In genomic region chr1:58961152-58961893, GRCm38 (mm10) we compare ENCODE assay signal across 11 mouse cellular contexts. TPM values are rescaled to one million over a fixed set of nuclear protein-coding genes. Genes with fewer than 3 reads are reported as not detected.
A peak's percentile ranks its signal among the peaks of the same experiment; 100 is the strongest.
DNase-seq lines count a peak whose midpoint lies in the region; ATAC-seq and TF ChIP-seq lines count a peak whose summit lies in the region.
"Had no signal": no experiment of that assay in that cellular context is flagged by ENCODE, and none has a peak within 500 bp of the region (broad histone marks: within the 10 kb centered on the region; RNA-seq: fewer than 3 reads in every experiment).

No protein-coding gene starts in this region.

- H3K4me3 ChIP-seq in heart, embryonic 12.5 days, result no peak overlapping the region
- no peak overlapping the region for H3K4me3 ChIP-seq in heart, embryonic 15.5 days
- peak overlapping the region; percentile 9 to 22; a peak in 1 of 4 replicates for H3K4me3 ChIP-seq in liver, embryonic 14.5 days (ENCODE audit: insufficient read depth in 1 of 2, low read depth in 2 of 2, low read length in 2 of 2)
- H3K4me3 ChIP-seq: left cerebral cortex, adult 2 months had no signal

- no peaks in the 10 kb centered on the region for H3K9me3 ChIP-seq in heart, embryonic 12.5 days (replicated peaks)
- H3K9me3 ChIP-seq in heart, embryonic 15.5 days (replicated peaks), result no peaks in the 10 kb centered on the region
- no peaks in the 10 kb centered on the region for H3K9me3 ChIP-seq in liver, embryonic 14.5 days (ENCODE audit: control insufficient read depth, low read length)

- 57% methylated on average over 12 of the region's 12 CpGs for WGBS in heart, embryonic 12.5 days
- 43% methylated on average over 12 of the region's 12 CpGs for WGBS in heart, embryonic 15.5 days
- 62% methylated on average over 12 of the region's 12 CpGs for WGBS in liver, embryonic 14.5 days (ENCODE audit: insufficient replicate concordance)

- no peaks in the 10 kb centered on the region for H3K27me3 ChIP-seq in heart, embryonic 12.5 days (replicated peaks)
- no peaks in the 10 kb centered on the region for H3K27me3 ChIP-seq in heart, embryonic 15.5 days
- no peaks in the 10 kb centered on the region for H3K27me3 ChIP-seq in liver, embryonic 14.5 days (ENCODE audit: control insufficient read depth, insufficient read depth, low read length)
- H3K27me3 ChIP-seq: CH12.LX had no signal

- H3K9ac ChIP-seq in heart, embryonic 12.5 days, result no peak overlapping the region
- no peak overlapping the region for H3K9ac ChIP-seq in heart, embryonic 15.5 days
- H3K9ac ChIP-seq in liver, embryonic 14.5 days (replicated peaks), result peak overlapping the region; percentile 80

- H3K4me1 ChIP-seq in heart, embryonic 12.5 days (replicated peaks), result peaks cover 58% of the 10 kb centered on the region
- peaks cover 50% of the 10 kb centered on the region for H3K4me1 ChIP-seq in heart, embryonic 15.5 days (replicated peaks)
- H3K4me1 ChIP-seq in liver, embryonic 14.5 days (replicated peaks; ENCODE audit: control insufficient read depth in 2 of 2, insufficient read depth in 2 of 2, low read length in 1 of 2), result peaks cover 84 to 86% of the 10 kb centered on the region in 2 experiments

- 0 out of 2 replicates have a peak overlapping the region, but pooled peaks have one; percentile 10 for H3K4me2 ChIP-seq in heart, embryonic 12.5 days
- no peak overlapping the region for H3K4me2 ChIP-seq in heart, embryonic 15.5 days
- H3K4me2 ChIP-seq in liver, embryonic 14.5 days (ENCODE audit: low read depth), result peak overlapping the region; percentile 78

- H3K36me3 ChIP-seq in heart, embryonic 12.5 days, result no peaks in the 10 kb centered on the region
- H3K36me3 ChIP-seq in heart, embryonic 15.5 days, result no peaks in the 10 kb centered on the region; the same call in 1 of the 2 replicates
- peaks cover 16% of the 10 kb centered on the region for H3K36me3 ChIP-seq in liver, embryonic 14.5 days (replicated peaks; ENCODE audit: control insufficient read depth, insufficient read depth, low read depth)

- peak overlapping the region; percentile 49 for H3K27ac ChIP-seq in heart, embryonic 12.5 days (ENCODE audit: poor library complexity, severe bottlenecking)
- H3K27ac ChIP-seq in heart, embryonic 15.5 days, result peak overlapping the region; percentile 40
- peak overlapping the region; percentile 99 for H3K27ac ChIP-seq in liver, embryonic 14.5 days
- H3K27ac ChIP-seq: left cerebral cortex, adult 2 months had no signal

- TF ChIP-seq CTCF in liver, embryonic 14.5 days (IDR thresholded peaks at IDR 0.05; ENCODE audit: low read depth), result no peak

- TF ChIP-seq EP300 in liver, embryonic 14.5 days (IDR thresholded peaks at IDR 0.05; ENCODE audit: low read depth), result no peak

- intact Hi-C loops in heart, postnatal 36 days (cut with DNase I), result no loop called here

- ATAC-seq in heart, embryonic 12.5 days (ENCODE audit: insufficient number of reproducible peaks, low FRiP score), result no peak
- no peak for ATAC-seq in heart, embryonic 15.5 days (replicated peaks; ENCODE audit: insufficient number of reproducible peaks, insufficient read depth, low FRiP score, low read depth)
- ATAC-seq in liver, embryonic 14.5 days (ENCODE audit: insufficient read depth), result no peak
- no peak for ATAC-seq in inflammation-experienced regulatory T-cells, adult 6 months

- no peak for DNase-seq in heart, postnatal 36 days
- peak; percentile 72 for DNase-seq in ZHBTc4 (ENCODE audit: low read depth, low spot score)
- no peak for DNase-seq in liver, embryonic 14.5 days (ENCODE audit: low read depth in 3 of 3, low spot score in 3 of 3)
- DNase-seq in layer of hippocampus, postnatal 10 days (ENCODE audit: low spot score in 2 of 2), result no peak
- DNase-seq in layer of hippocampus, adult 9-10 months (ENCODE audit: low spot score), result no peak
- DNase-seq: adrenal gland, postnatal 10 days had no signal

RNA-seq across cellular contexts. Expression of gene Trak2, which starts 11.9 kb away (rescaled TPM):
- 44.7 and 47.8 TPM in 2 replicates for polyA plus RNA-seq in heart, embryonic 12.5 days (2016; fragmentation: Nextera tagmentation; extraction: Ambion mirVana)
- total RNA-seq in heart, postnatal 36 days (2021), result 100 to 1,000 TPM; 165 to 186 TPM
- 27.8 and 29.6 TPM in 2 replicates for polyA plus RNA-seq in heart, embryonic 15.5 days (2015; fragmentation: Nextera tagmentation; extraction: Ambion mirVana)
- 47.7 and 51.2 TPM in 2 replicates for polyA plus RNA-seq in liver, embryonic 14.5 days (2012; rRNA removed)
- 43.1 and 52.4 TPM in 2 replicates for polyA plus RNA-seq in liver, embryonic 14.5 days (2014; fragmentation: Nextera tagmentation; extraction: Ambion mirVana)
- total RNA-seq in layer of hippocampus, postnatal 10 days (2021), result 100 to 1,000 TPM; 138 to 144 TPM
- polyA plus RNA-seq in inflammation-experienced regulatory T-cells, adult 6 months (2017; shearing (Covaris generic)), result 10 to 100 TPM; 18.2 to 19.0 (median 18.6) TPM

RNA-seq across cellular contexts. Expression of gene Stradb, which starts 12.0 kb away (rescaled TPM):
- 23.1 and 25.5 TPM in 2 replicates for polyA plus RNA-seq in heart, embryonic 12.5 days (2016; fragmentation: Nextera tagmentation; extraction: Ambion mirVana)
- 10 to 100 TPM; 70.2 to 70.6 TPM for total RNA-seq in heart, postnatal 36 days (2021)
- 24.1 and 29.0 TPM in 2 replicates for polyA plus RNA-seq in heart, embryonic 15.5 days (2015; fragmentation: Nextera tagmentation; extraction: Ambion mirVana)
- polyA plus RNA-seq in liver, embryonic 14.5 days (2012; rRNA removed), result 15.9 and 17.1 TPM in 2 replicates
- 44.1 and 46.1 TPM in 2 replicates for polyA plus RNA-seq in liver, embryonic 14.5 days (2014; fragmentation: Nextera tagmentation; extraction: Ambion mirVana)
- total RNA-seq in layer of hippocampus, postnatal 10 days (2021), result 10 to 100 TPM; 59.5 to 65.8 TPM
- 10 to 100 TPM in 2 of 3 experiments, 1 to 10 TPM in 1; 9.3 to 12.4 (median 12.2) TPM for polyA plus RNA-seq in inflammation-experienced regulatory T-cells, adult 6 months (2017; shearing (Covaris generic))

Comparison
In these comparisons a context has a peak if more than half of its experiments do, and no peak if none do; other contexts are left out.
1. H3K27ac ChIP-seq: peak in every context shown above with its lines; median percentile 99 in liver, embryonic 14.5 days; 49 in heart, embryonic 12.5 days; 40 in heart, embryonic 15.5 days.
2. H3K4me3 ChIP-seq: peak in liver, embryonic 14.5 days (2 of 2); none in heart, embryonic 12.5 days (single experiment) and heart, embryonic 15.5 days (single experiment).